Mouse (Mus musculus): Measurements from ENCODE around the gene Tas1r1. TPM values are rescaled to one million over a fixed set of nuclear protein-coding genes. Genes with fewer than 3 reads are reported as not detected.

Tas1r1 gene
- polyA plus RNA-seq, 1 experiment from 2014 or later: 0.79 TPM

DNA sequence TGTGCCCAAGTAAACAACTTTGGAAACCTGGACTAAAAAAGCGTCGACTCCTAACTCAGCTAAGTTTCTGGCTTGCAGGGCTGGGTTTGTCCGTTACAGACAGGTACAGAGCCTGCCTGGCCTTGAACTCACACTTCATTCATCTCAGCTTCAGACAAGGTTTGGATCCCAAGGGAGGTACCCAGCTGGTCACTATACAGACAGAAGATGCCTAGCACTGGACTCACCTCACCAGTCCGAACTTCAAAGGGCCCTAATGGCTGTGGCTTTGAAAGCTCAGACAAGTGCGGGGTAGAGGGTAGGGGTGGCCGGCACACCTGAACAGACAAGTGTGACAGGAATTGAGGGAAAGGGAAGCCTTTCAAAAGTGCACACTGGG is 49.3 kb downstream of the Tas1r1 start:
- 30% methylated on average over 6 of the region's 6 CpGs for WGBS
- Histone ChIP-seq H3K4me1 (peaks cover 55% of the 10 kb centered on the region), H3K36me3 (replicated peaks) (peaks cover 65% of the 10 kb centered on the region), H3K4me3 (peak overlapping the region; percentile 91), H3K27ac (peak overlapping the region; percentile 94), H3K27me3 (ENCODE audit: poor library complexity, severe bottlenecking) (peaks cover 6% of the 10 kb centered on the region; the same call in 1 of the 2 replicates), H3K9me3 (no peaks in the 10 kb centered on the region)
- no peak for DNase-seq (ENCODE audit: extremely low spot score, low spot score)

DNA sequence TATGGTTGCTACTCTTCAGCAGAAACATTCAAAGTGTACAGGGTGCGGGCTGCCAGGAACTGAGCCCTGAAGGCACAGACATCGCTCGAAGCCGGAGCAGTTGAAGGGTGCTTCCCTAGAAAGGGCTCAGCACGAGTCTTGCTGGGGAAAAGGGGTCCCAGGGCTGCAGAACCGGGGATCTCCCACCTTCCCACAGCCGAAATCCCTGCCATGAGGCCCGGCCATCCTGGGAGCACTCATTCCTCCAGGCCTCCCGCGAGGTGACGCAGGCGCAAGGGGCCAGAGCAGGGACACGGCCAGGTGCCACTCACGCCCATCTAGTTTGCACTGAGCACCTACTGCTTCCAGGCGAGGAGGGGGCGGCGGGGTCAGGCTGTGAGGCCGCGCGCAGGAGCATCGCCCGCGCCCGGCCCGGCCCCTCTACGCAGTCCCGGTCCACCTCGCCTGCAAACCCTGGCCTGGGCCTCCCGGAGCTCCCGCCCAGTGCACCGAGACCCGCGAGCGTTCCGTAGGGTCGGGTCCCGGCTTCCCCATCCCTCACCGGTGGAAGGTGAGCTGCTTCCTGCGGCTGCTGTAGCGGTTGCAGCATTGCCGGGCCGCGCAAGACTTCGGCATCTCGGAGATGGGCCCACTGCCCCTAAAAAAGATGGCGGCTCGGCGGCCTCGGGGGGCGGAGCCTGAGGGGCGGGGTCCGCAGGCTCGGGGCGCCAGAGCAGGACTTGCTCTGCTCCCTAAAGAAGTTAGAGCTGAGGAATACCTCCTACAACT is 49.8 kb downstream of the Tas1r1 start, which contains the start of gene Thap3:
Gene Thap3 (minus strand): TSS at position 656 of the 768 bp plus-strand sequence.
- 1% methylated on average over 54 of the region's 54 CpGs for WGBS
- peak within 1 kb of the TSS; percentile 94 for H3K27ac ChIP-seq
- DNase-seq (ENCODE audit: extremely low spot score, low spot score): peak; percentile 76
- H3K4me3 ChIP-seq: peak within 1 kb of the TSS; percentile 91
- peaks cover 66% of the 10 kb centered on the region for H3K36me3 ChIP-seq (replicated peaks)
- peaks cover under 1% of the 10 kb centered on the region; the same call in 1 of the 2 replicates for H3K27me3 ChIP-seq (ENCODE audit: poor library complexity, severe bottlenecking)
- H3K4me1 ChIP-seq: peaks cover 55% of the 10 kb centered on the region
- no peaks in the 10 kb centered on the region for H3K9me3 ChIP-seq

DNA sequence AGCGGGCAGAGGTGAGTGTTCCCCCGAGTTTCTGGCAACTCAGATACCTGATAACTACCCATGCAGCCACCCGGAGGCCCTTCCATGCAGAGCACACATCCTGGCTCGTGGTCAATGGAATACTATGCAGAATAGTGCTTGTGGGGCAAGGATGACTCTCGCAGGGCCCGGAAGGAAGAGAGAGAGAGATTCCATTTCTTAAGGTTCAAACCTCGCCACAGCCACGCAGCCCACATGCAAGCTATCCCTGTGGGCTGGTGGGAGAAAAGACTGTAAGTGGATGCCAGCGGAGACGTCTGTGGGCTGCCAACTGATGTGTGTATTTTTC is 50.4 kb downstream of the Tas1r1 start:
- Histone ChIP-seq H3K4me1 (peaks cover 55% of the 10 kb centered on the region), H3K9me3 (no peaks in the 10 kb centered on the region), H3K36me3 (replicated peaks) (peaks cover 67% of the 10 kb centered on the region), H3K4me3 (peak overlapping the region; percentile 91), H3K27me3 (ENCODE audit: poor library complexity, severe bottlenecking) (no peaks in the 10 kb centered on the region), H3K27ac (peak overlapping the region; percentile 94)
- 36% methylated on average over 10 of the region's 10 CpGs for WGBS
- no peak for DNase-seq (ENCODE audit: extremely low spot score, low spot score)

DNA sequence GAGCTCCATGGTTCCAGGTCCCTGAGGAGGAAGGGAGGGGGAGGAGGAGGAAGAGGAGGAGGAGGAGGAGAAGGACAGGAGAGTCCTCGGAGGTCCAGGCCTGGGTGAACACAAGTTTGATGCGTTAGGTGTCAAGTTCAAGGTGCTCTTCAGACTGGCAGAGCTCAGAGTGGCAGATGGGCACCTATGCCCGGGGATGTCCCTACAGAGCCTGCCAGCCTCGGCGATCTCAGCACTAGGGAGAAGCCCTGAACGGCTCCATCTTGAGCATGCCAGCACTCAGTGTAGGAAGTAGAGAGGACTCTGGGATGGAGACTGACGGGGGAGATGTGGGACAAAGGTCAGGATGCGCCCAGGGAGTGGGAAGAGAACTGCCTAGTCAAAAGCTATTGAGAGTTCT is 51.7 kb downstream of the Tas1r1 start:
- no peak for DNase-seq (ENCODE audit: extremely low spot score, low spot score)
- Histone ChIP-seq H3K36me3 (replicated peaks) (peaks cover 67% of the 10 kb centered on the region), H3K27ac (no peak overlapping the region), H3K4me1 (peaks cover 58% of the 10 kb centered on the region), H3K27me3 (ENCODE audit: poor library complexity, severe bottlenecking) (no peaks in the 10 kb centered on the region), H3K9me3 (no peaks in the 10 kb centered on the region), H3K4me3 (no peak overlapping the region)
- 79% methylated on average over 8 of the region's 8 CpGs for WGBS

DNA sequence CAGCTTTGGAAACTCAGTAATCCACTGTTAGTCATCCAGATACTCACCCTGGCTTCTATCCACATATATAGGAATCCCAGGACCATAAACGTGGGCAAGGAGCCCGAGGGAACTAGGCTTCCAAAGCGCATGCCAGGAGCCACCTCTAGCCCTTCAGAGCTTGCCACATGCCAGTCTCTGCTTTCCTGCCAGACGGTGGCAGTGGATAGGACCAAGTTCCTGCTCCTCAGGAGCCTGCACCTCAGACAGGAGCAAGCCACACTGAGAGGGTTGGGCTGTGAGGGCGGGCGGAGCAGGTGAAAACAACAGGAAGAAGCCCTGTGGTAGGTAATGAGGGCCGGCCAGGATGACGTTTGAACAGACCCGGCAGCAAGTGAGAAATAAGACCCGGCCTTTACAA is 52.5 kb downstream of the Tas1r1 start:
- H3K4me3 ChIP-seq: no peak overlapping the region
- no peaks in the 10 kb centered on the region for H3K9me3 ChIP-seq
- WGBS: 47% methylated on average over 10 of the region's 10 CpGs
- peaks cover 67% of the 10 kb centered on the region for H3K36me3 ChIP-seq (replicated peaks)
- H3K27me3 ChIP-seq (ENCODE audit: poor library complexity, severe bottlenecking): no peaks in the 10 kb centered on the region
- no peak overlapping the region for H3K27ac ChIP-seq
- DNase-seq (ENCODE audit: extremely low spot score, low spot score): no peak
- H3K4me1 ChIP-seq: peaks cover 58% of the 10 kb centered on the region

- WGBS: 25% methylated on average over 9 of the region's 9 CpGs
- Histone ChIP-seq H3K36me3 (replicated peaks) (peaks cover 75% of the 10 kb centered on the region), H3K4me3 (no peak overlapping the region), H3K4me1 (peaks cover 46% of the 10 kb centered on the region), H3K9me3 (no peaks in the 10 kb centered on the region), H3K27me3 (ENCODE audit: poor library complexity, severe bottlenecking) (no peaks in the 10 kb centered on the region), H3K27ac (peak overlapping the region; percentile 2; the same call in 1 of the 2 replicates)
- no peak for DNase-seq (ENCODE audit: extremely low spot score, low spot score)
Observed at GRCm38 (mm10) chr4:151983560-151983959, 54.8 kb downstream of the Tas1r1 start.

- Histone ChIP-seq H3K27me3 (ENCODE audit: poor library complexity, severe bottlenecking) (no peaks in the 10 kb centered on the region), H3K9me3 (no peaks in the 10 kb centered on the region), H3K27ac (peak overlapping the region; percentile 2; the same call in 1 of the 2 replicates), H3K4me1 (peaks cover 41% of the 10 kb centered on the region), H3K4me3 (no peak overlapping the region), H3K36me3 (replicated peaks) (peaks cover 78% of the 10 kb centered on the region)
- WGBS: 65% methylated on average over 17 of the region's 17 CpGs
- DNase-seq (ENCODE audit: extremely low spot score, low spot score): no peak
Observed at GRCm38 (mm10) chr4:151983043-151983442, 55.3 kb downstream of the Tas1r1 start.

- no peak overlapping the region for H3K27ac ChIP-seq
- H3K4me1 ChIP-seq: peaks cover 24% of the 10 kb centered on the region
- DNase-seq (ENCODE audit: extremely low spot score, low spot score): peak; percentile 78
- 16% methylated on average over 5 of the region's 5 CpGs for WGBS
- peaks cover 95% of the 10 kb centered on the region for H3K36me3 ChIP-seq (replicated peaks)
- no peaks in the 10 kb centered on the region for H3K9me3 ChIP-seq
- no peaks in the 10 kb centered on the region for H3K27me3 ChIP-seq (ENCODE audit: poor library complexity, severe bottlenecking)
- no peak overlapping the region for H3K4me3 ChIP-seq
Observed at GRCm38 (mm10) chr4:151981363-151981762, 57.0 kb downstream of the Tas1r1 start.

DNA sequence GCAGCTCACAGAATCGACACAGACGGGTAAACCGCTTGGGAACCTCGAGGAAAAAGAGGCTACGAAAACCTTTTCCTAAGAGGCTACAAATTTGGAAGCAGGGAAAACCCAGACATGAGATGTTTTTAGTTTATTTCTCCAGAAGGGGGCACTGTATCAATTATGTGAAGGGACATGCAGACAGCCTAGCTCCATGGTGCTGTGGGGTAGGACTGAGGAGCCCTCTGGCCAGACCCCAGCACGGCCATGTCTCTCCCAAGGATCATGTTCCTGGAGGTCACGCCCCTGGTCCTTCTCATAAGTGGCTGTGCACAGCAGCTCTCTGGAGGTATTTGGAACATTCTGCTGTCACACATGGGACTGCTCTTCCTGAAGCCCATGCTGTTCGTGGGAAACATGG is 57.7 kb downstream of the Tas1r1 start:
- Histone ChIP-seq H3K4me3 (no peak overlapping the region), H3K9me3 (no peaks in the 10 kb centered on the region), H3K36me3 (replicated peaks) (peaks cover 98% of the 10 kb centered on the region), H3K27ac (no peak overlapping the region), H3K27me3 (ENCODE audit: poor library complexity, severe bottlenecking) (no peaks in the 10 kb centered on the region), H3K4me1 (peaks cover 17% of the 10 kb centered on the region)
- WGBS: 80% methylated on average over 8 of the region's 8 CpGs
- DNase-seq (ENCODE audit: extremely low spot score, low spot score): no peak

Other genes starting within 250 kb of the Tas1r1 start
- gene Camta1, start 176.7 kb downstream of the Tas1r1 start, polyA plus RNA-seq (2016; fragmentation: Nextera tagmentation; extraction: Ambion mirVana): 122 and 131 TPM in 2 replicates
- gene Dnajc11, start 104.9 kb downstream of the Tas1r1 start, polyA plus RNA-seq (2016; fragmentation: Nextera tagmentation; extraction: Ambion mirVana): 113 and 114 TPM in 2 replicates
- 34.9 and 35.7 TPM in 2 replicates for gene Thap3, start 49.6 kb downstream of the Tas1r1 start, polyA plus RNA-seq (2016; fragmentation: Nextera tagmentation; extraction: Ambion mirVana)
- gene Phf13, start 42.3 kb downstream of the Tas1r1 start, polyA plus RNA-seq (2016; fragmentation: Nextera tagmentation; extraction: Ambion mirVana): 24.1 and 26.1 TPM in 2 replicates
- 8.1 and 8.3 TPM in 2 replicates for gene Klhl21, start 29.8 kb downstream of the Tas1r1 start, polyA plus RNA-seq (2016; fragmentation: Nextera tagmentation; extraction: Ambion mirVana)
- 24.1 and 24.4 TPM in 2 replicates for gene Zbtb48, start 10.9 kb downstream of the Tas1r1 start, polyA plus RNA-seq (2016; fragmentation: Nextera tagmentation; extraction: Ambion mirVana)
- gene Nol9, start 753 bp upstream of the Tas1r1 start, polyA plus RNA-seq (2016; fragmentation: Nextera tagmentation; extraction: Ambion mirVana): 42.0 and 43.0 TPM in 2 replicates
- 9.6 and 9.8 TPM in 2 replicates for gene Plekhg5, start 33.9 kb upstream of the Tas1r1 start, polyA plus RNA-seq (2016; fragmentation: Nextera tagmentation; extraction: Ambion mirVana)
- gene Tnfrsf25, start 77.4 kb upstream of the Tas1r1 start, polyA plus RNA-seq (2016; fragmentation: Nextera tagmentation; extraction: Ambion mirVana): 0.72 and 0.96 TPM in 2 replicates
- 5.6 and 5.9 TPM in 2 replicates for gene Espn, start 113.8 kb upstream of the Tas1r1 start, polyA plus RNA-seq (2016; fragmentation: Nextera tagmentation; extraction: Ambion mirVana)
- not detected in 2 replicates for gene Hes2, start 120.3 kb upstream of the Tas1r1 start, polyA plus RNA-seq (2016; fragmentation: Nextera tagmentation; extraction: Ambion mirVana)
- 61.0 and 64.4 TPM in 2 replicates for gene Acot7, start 139.6 kb upstream of the Tas1r1 start, polyA plus RNA-seq (2016; fragmentation: Nextera tagmentation; extraction: Ambion mirVana)
- gene Gpr153, start 235.7 kb upstream of the Tas1r1 start, polyA plus RNA-seq (2016; fragmentation: Nextera tagmentation; extraction: Ambion mirVana): 2.5 and 3.0 TPM in 2 replicates